Mouse (Mus musculus) limb, embryonic 11.5 days (tissue): ENCODE results near the gene Fam229a. TPM values are rescaled to one million over a fixed set of nuclear protein-coding genes. Genes with fewer than 3 reads are reported as not detected.

ENCODE experiments used
- ATAC-seq: fragments of 200-750 bp; cut with Nextera tagmentation; 2 replicates; pipeline ENCODE4 v1.8.0; 2017; ENCODE audit warnings: low read depth; ENCODE audit not compliant: insufficient number of reproducible peaks, low FRiP score, low TSS enrichment
- DNase-seq: peaks from one replicate; pipeline ENCODE4 v3.0.0-alpha.2; 2015; ENCODE audit warnings: low spot score
- H3K27ac ChIP-seq: fragments of 300-500 bp; sonication (generic); replicated peaks from 2 replicates; pipeline ENCODE4 v1.5.1; 2014; ENCODE audit warnings: low read depth, mild to moderate bottlenecking, low read length
- H3K27me3 ChIP-seq: fragments of 300-500 bp; sonication (generic); 2 replicates; pipeline ENCODE4 v1.6.1; 2014; ENCODE audit warnings: mild to moderate bottlenecking, low read length, mixed read lengths; ENCODE audit not compliant: control insufficient read depth, insufficient read depth
- H3K36me3 ChIP-seq: fragments of 300-500 bp; sonication (generic); 2 replicates; pipeline ENCODE4 v1.6.1; 2014; ENCODE audit warnings: mild to moderate bottlenecking, low read length, moderate library complexity, mixed read lengths; ENCODE audit not compliant: control insufficient read depth, insufficient read depth
- H3K4me1 ChIP-seq: fragments of 300-500 bp; sonication (generic); 2 replicates; pipeline ENCODE4 v1.6.1; 2014; ENCODE audit warnings: low read length, mixed read lengths; ENCODE audit not compliant: control insufficient read depth, insufficient read depth
- H3K4me2 ChIP-seq: fragments of 300-500 bp; sonication (generic); 2 replicates; pipeline ENCODE4 v1.6.1; 2014; ENCODE audit warnings: low read depth, mild to moderate bottlenecking, moderate library complexity; ENCODE audit not compliant: severe bottlenecking
- H3K4me3 ChIP-seq: fragments of 300-500 bp; sonication (generic); 2 replicates; pipeline ENCODE4 v1.5.1; 2014; ENCODE audit warnings: low read depth, low read length
- H3K9ac ChIP-seq: fragments of 300-500 bp; sonication (generic); 2 replicates; pipeline ENCODE4 v1.6.1; 2014; ENCODE audit warnings: mild to moderate bottlenecking, low read length
- H3K9me3 ChIP-seq: fragments of 300-500 bp; sonication (generic); 2 replicates; pipeline ENCODE4 v1.6.1; 2016; ENCODE audit warnings: low read length; ENCODE audit not compliant: control insufficient read depth
- WGBS: fragments of 180-500 bp; shearing (Covaris S2); extraction: QIAGEN DNeasy Blood & Tissue Kit; methylation state at CpG from one replicate; pipeline ENCODE4 v1.1.7; 2014; 5-methylcytosine and 5-hydroxymethylcytosine counted together
- polyA plus RNA-seq: library from polyadenylated mRNA; unstranded; fragments of >200 nt; fragmentation: Nextera tagmentation; extraction: Ambion mirVana; gene quantifications from 2 replicates; pipeline ENCODE4 v1.2.1, GENCODE M21; 2014

Gene Fam229a
- not detected in 2 replicates for polyA plus RNA-seq

GRCm38 (mm10) chr4:129490972-129491880 lies at the start of gene Fam229a, which contains the start of gene Tssk3:
Gene Fam229a, plus strand, starts transcription at chr4:129491190.
Gene Tssk3, minus strand, starts transcription at chr4:129491022.
- peak within 1 kb of the TSS; percentile 28 for H3K4me3 ChIP-seq
- ATAC-seq, result 0 out of 2 replicates have a peak, but pooled peaks have one; percentile 48
- peaks cover 10% of the 10 kb centered on the region for H3K4me1 ChIP-seq
- H3K9me3 ChIP-seq, result no peaks in the 10 kb centered on the region
- peaks cover 19% of the 10 kb centered on the region for H3K27me3 ChIP-seq
- H3K4me2 ChIP-seq, result peak within 1 kb of the TSS; percentile 57
- H3K27ac ChIP-seq, result no peak within 1 kb of the TSS
- peak; percentile 56 for DNase-seq
- peaks cover 5% of the 10 kb centered on the region; the same call in 1 of the 2 replicates for H3K36me3 ChIP-seq
- 3% methylated on average over 68 of the region's 70 CpGs for WGBS
- H3K9ac ChIP-seq, result peak within 1 kb of the TSS; percentile 23; the same call in 1 of the 2 replicates

GRCm38 (mm10) chr4:129447360-129447759 lies 43.6 kb upstream of the Fam229a start:
- no peak for ATAC-seq
- Histone ChIP-seq H3K4me2 (no peak overlapping the region), H3K9me3 (no peaks in the 10 kb centered on the region), H3K36me3 (no peaks in the 10 kb centered on the region), H3K9ac (no peak overlapping the region), H3K27ac (no peak overlapping the region), H3K27me3 (peaks cover 5% of the 10 kb centered on the region; the same call in 1 of the 2 replicates), H3K4me3 (no peak overlapping the region), H3K4me1 (no peaks in the 10 kb centered on the region)
- 89% methylated on average over 8 of the region's 8 CpGs for WGBS
- no peak for DNase-seq

GRCm38 (mm10) chr4:129447778-129448563 lies 43.0 kb upstream of the Fam229a start:
- H3K27ac ChIP-seq, result no peak overlapping the region
- WGBS, result 88% methylated on average over 11 of the region's 11 CpGs
- H3K27me3 ChIP-seq, result no peaks in the 10 kb centered on the region
- no peak for DNase-seq
- H3K9ac ChIP-seq, result no peak overlapping the region
- no peaks in the 10 kb centered on the region for H3K9me3 ChIP-seq
- H3K4me3 ChIP-seq, result no peak overlapping the region
- no peak for ATAC-seq
- H3K4me2 ChIP-seq, result no peak overlapping the region
- no peaks in the 10 kb centered on the region for H3K36me3 ChIP-seq
- no peaks in the 10 kb centered on the region for H3K4me1 ChIP-seq

- Histone ChIP-seq H3K36me3 (no peaks in the 10 kb centered on the region), H3K9me3 (no peaks in the 10 kb centered on the region), H3K4me2 (no peak overlapping the region), H3K4me3 (no peak overlapping the region), H3K9ac (no peak overlapping the region), H3K27me3 (no peaks in the 10 kb centered on the region), H3K4me1 (no peaks in the 10 kb centered on the region), H3K27ac (no peak overlapping the region)
- DNase-seq (no peak), ATAC-seq (no peak)
- WGBS, result 88% methylated on average over 6 of the region's 6 CpGs
Observed at GRCm38 (mm10) chr4:129448713-129449112, 42.3 kb upstream of the Fam229a start.

DNA sequence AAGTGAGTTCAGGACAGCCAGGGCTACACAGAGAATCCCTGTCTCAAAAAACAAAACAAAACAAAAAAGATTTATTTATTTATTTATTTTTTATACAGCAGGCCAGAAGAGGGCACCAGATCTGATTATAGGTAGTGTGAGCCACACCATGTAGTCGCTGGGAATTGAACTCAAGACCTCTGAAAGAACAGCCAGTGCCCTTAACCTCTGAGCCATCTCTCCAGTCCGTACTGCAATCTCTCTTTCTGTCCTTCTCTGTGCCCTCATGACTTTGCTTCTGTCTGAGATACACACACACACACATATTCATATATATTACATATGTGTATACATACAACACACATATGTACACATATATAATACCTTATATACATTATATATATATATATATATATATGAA lies 40.1 kb upstream of the Fam229a start:
- no peak for ATAC-seq
- no peaks in the 10 kb centered on the region for H3K9me3 ChIP-seq
- WGBS, result 75% methylated on average over 2 of the region's 2 CpGs

DNA sequence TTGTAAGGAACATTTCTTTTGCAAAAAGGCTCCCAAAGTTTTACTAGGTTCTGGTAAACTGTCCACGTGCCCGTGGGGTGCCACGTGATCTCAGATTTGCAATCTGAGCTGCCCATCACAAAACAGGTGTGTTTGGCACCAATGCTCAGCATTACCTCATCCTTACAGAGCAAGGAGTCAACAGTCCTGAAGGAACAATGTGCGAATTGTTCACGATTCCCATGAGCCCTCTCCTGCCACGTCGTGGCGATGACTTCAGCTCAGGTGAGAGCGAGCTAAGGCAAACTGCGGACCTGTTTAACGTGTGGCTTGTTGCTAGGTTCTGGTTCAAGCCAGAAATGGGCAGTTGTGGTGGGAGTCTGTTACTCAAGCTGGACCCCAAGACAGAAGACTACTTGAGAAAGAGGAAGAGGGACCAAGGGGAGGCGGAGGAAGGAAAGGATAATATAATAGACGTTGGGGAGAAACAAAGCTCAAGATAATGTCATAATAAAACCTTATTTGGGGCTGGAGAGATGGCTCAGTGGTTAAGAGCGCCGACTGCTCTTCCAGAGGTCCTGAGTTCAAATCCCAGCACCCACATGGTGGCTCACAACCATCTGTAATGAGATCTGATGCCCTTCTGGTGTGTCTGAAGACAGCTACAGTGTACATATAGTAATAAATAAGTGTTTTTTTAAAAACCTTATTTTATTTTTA lies 39.4 kb upstream of the Fam229a start:
- H3K27me3 ChIP-seq, result no peaks in the 10 kb centered on the region
- ATAC-seq, result no peak

More for the DNA sequence above, 40.1 kb upstream of the Fam229a start:
- no peaks in the 10 kb centered on the region for H3K27me3 ChIP-seq
- H3K27ac ChIP-seq, result no peak overlapping the region
- no peak overlapping the region for H3K9ac ChIP-seq
- no peak overlapping the region for H3K4me3 ChIP-seq
- DNase-seq, result no peak
- no peaks in the 10 kb centered on the region for H3K36me3 ChIP-seq
- no peaks in the 10 kb centered on the region for H3K4me1 ChIP-seq
- no peak overlapping the region for H3K4me2 ChIP-seq

DNA sequence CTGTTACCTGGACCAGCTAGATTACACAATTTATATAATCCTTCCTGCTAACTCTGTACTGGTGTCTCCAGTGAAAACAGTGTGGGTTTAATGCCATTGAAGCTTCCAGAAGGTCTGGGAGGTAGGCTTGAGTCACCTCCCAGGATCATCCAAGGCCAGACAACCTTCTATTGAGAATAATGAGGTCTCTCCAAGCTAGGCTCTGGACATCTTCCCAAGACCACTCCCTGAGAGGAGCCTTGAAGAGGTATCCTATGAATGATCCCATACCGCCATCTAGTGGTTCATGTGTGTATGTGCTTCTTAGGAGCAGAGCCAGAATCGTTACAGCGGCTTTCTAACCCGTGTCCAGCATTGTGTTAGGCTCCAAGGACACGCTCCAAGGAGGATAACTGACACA lies 35.7 kb upstream of the Fam229a start:
- ATAC-seq (no peak), DNase-seq (peak; percentile 66)
- H3K4me1 ChIP-seq, result no peaks in the 10 kb centered on the region
- no peaks in the 10 kb centered on the region for H3K27me3 ChIP-seq
- no peak overlapping the region for H3K27ac ChIP-seq
- H3K9me3 ChIP-seq, result no peaks in the 10 kb centered on the region
- H3K36me3 ChIP-seq, result no peaks in the 10 kb centered on the region
- no peak overlapping the region for H3K4me3 ChIP-seq
- no peak overlapping the region for H3K9ac ChIP-seq
- no peak overlapping the region for H3K4me2 ChIP-seq
- 4% methylated on average over 5 of the region's 5 CpGs for WGBS

More for the DNA sequence above, 39.4 kb upstream of the Fam229a start:
- Histone ChIP-seq H3K9me3 (no peaks in the 10 kb centered on the region), H3K9ac (no peak overlapping the region), H3K4me2 (no peak overlapping the region), H3K27ac (no peak overlapping the region), H3K36me3 (no peaks in the 10 kb centered on the region), H3K4me1 (no peaks in the 10 kb centered on the region), H3K4me3 (no peak overlapping the region)
- DNase-seq, result no peak
- 81% methylated on average over 15 of the region's 15 CpGs for WGBS

DNA sequence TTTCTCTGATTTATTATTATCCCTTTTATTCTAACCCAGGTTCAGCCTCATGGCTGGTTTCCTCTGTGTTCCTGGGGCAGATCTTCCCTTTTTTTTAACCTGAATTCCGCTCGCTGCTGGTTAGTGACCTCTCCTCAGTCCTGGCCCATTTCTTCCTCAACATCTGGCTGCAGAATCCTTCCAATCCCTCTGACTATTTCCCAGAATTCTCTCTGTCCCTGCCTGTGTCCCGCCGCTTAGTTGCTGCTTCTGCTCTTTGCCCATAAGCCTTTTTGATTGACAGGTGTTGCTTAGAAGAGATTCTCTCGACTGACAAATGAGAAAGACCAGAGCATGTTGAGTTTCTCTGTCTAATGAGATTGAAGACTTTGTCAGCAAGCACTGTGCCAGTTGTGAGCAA lies 34.9 kb upstream of the Fam229a start:
- Histone ChIP-seq H3K36me3 (no peaks in the 10 kb centered on the region), H3K9ac (no peak overlapping the region), H3K27ac (no peak overlapping the region), H3K27me3 (no peaks in the 10 kb centered on the region), H3K4me3 (no peak overlapping the region), H3K4me1 (no peaks in the 10 kb centered on the region), H3K9me3 (no peaks in the 10 kb centered on the region), H3K4me2 (no peak overlapping the region)
- 60% methylated on average over 5 of the region's 5 CpGs for WGBS
- no peak for ATAC-seq
- DNase-seq, result no peak
